Mouse (Mus musculus): ENCODE data around the gene Sap30bp. TPM values are rescaled to one million over a fixed set of nuclear protein-coding genes. Genes with fewer than 3 reads are reported as not detected.

The Sap30bp gene
- polyA plus RNA-seq (2015; fragmentation: Illumina TruSeq; extraction: RNeasy Lipid Tissue Mini Kit (QIAGEN cat#74804); ENCODE audit: low read depth, low replicate concordance) = 55.3 TPM

GRCm38 (mm10) chr11:115933108-115933746, at the start of gene Sap30bp, which contains the start of gene Recql5:
Gene Sap30bp (plus strand): TSS chr11:115933282.
Gene Recql5 (minus strand): TSS chr11:115933477.

GRCm38 (mm10) chr11:115899486-115900266, 33.4 kb upstream of the Sap30bp start, which contains the start of gene Smim5:
Gene Smim5 (plus strand): TSS chr11:115899966.

GRCm38 (mm10) chr11:115911632-115912376, 21.3 kb upstream of the Sap30bp start, which contains the start of gene Smim6:
Gene Smim6 (plus strand): TSS chr11:115912017.

GRCm38 (mm10) chr11:115974309-115975082, 41.4 kb downstream of the Sap30bp start, which contains the start of gene Itgb4:
Gene Itgb4 (plus strand): TSS chr11:115974709.

GRCm38 (mm10) chr11:116012262-116012947, 79.3 kb downstream of the Sap30bp start, which contains the start of gene Galk1:
Gene Galk1 (minus strand): TSS chr11:116012719.

Other genes with a start within 250 kb of the Sap30bp start
- 134 TPM for gene Grb2, start 224.7 kb upstream of the Sap30bp start, polyA plus RNA-seq (2015; fragmentation: Illumina TruSeq; extraction: RNeasy Lipid Tissue Mini Kit (QIAGEN cat#74804); ENCODE audit: low read depth, low replicate concordance)
- 27.0 TPM for gene Tmem94, start 167.8 kb upstream of the Sap30bp start, polyA plus RNA-seq (2015; fragmentation: Illumina TruSeq; extraction: RNeasy Lipid Tissue Mini Kit (QIAGEN cat#74804); ENCODE audit: low read depth, low replicate concordance)
- 13.2 TPM for gene Caskin2, start 119.6 kb upstream of the Sap30bp start, polyA plus RNA-seq (2015; fragmentation: Illumina TruSeq; extraction: RNeasy Lipid Tissue Mini Kit (QIAGEN cat#74804); ENCODE audit: low read depth, low replicate concordance)
- 10.9 TPM for gene Tsen54, start 118.6 kb upstream of the Sap30bp start, polyA plus RNA-seq (2015; fragmentation: Illumina TruSeq; extraction: RNeasy Lipid Tissue Mini Kit (QIAGEN cat#74804); ENCODE audit: low read depth, low replicate concordance)
- gene Llgl2, start 109.2 kb upstream of the Sap30bp start, polyA plus RNA-seq (2015; fragmentation: Illumina TruSeq; extraction: RNeasy Lipid Tissue Mini Kit (QIAGEN cat#74804); ENCODE audit: low read depth, low replicate concordance) = 5.6 TPM
- 0.82 TPM for gene Myo15b, start 74.9 kb upstream of the Sap30bp start, polyA plus RNA-seq (2015; fragmentation: Illumina TruSeq; extraction: RNeasy Lipid Tissue Mini Kit (QIAGEN cat#74804); ENCODE audit: low read depth, low replicate concordance)
- 0.70 TPM for gene Smim5, start 33.3 kb upstream of the Sap30bp start, polyA plus RNA-seq (2015; fragmentation: Illumina TruSeq; extraction: RNeasy Lipid Tissue Mini Kit (QIAGEN cat#74804); ENCODE audit: low read depth, low replicate concordance)
- not detected for gene Smim6, start 21.3 kb upstream of the Sap30bp start, polyA plus RNA-seq (2015; fragmentation: Illumina TruSeq; extraction: RNeasy Lipid Tissue Mini Kit (QIAGEN cat#74804); ENCODE audit: low read depth, low replicate concordance)
- gene Recql5, start 195 bp downstream of the Sap30bp start, polyA plus RNA-seq (2015; fragmentation: Illumina TruSeq; extraction: RNeasy Lipid Tissue Mini Kit (QIAGEN cat#74804); ENCODE audit: low read depth, low replicate concordance) = 19.8 TPM
- 8.7 TPM for gene Itgb4, start 41.4 kb downstream of the Sap30bp start, polyA plus RNA-seq (2015; fragmentation: Illumina TruSeq; extraction: RNeasy Lipid Tissue Mini Kit (QIAGEN cat#74804); ENCODE audit: low read depth, low replicate concordance)
- 17.0 TPM for gene Galk1, start 79.4 kb downstream of the Sap30bp start, polyA plus RNA-seq (2015; fragmentation: Illumina TruSeq; extraction: RNeasy Lipid Tissue Mini Kit (QIAGEN cat#74804); ENCODE audit: low read depth, low replicate concordance)
- gene H3f3b, start 94.7 kb downstream of the Sap30bp start, polyA plus RNA-seq (2015; fragmentation: Illumina TruSeq; extraction: RNeasy Lipid Tissue Mini Kit (QIAGEN cat#74804); ENCODE audit: low read depth, low replicate concordance) = 240 TPM
- 13.7 TPM for gene Unk, start 97.0 kb downstream of the Sap30bp start, polyA plus RNA-seq (2015; fragmentation: Illumina TruSeq; extraction: RNeasy Lipid Tissue Mini Kit (QIAGEN cat#74804); ENCODE audit: low read depth, low replicate concordance)
- 0.76 TPM for gene Unc13d, start 144.7 kb downstream of the Sap30bp start, polyA plus RNA-seq (2015; fragmentation: Illumina TruSeq; extraction: RNeasy Lipid Tissue Mini Kit (QIAGEN cat#74804); ENCODE audit: low read depth, low replicate concordance)
- 423 TPM for gene Wbp2, start 153.7 kb downstream of the Sap30bp start, polyA plus RNA-seq (2015; fragmentation: Illumina TruSeq; extraction: RNeasy Lipid Tissue Mini Kit (QIAGEN cat#74804); ENCODE audit: low read depth, low replicate concordance)
- 4.4 TPM for gene Trim47, start 193.9 kb downstream of the Sap30bp start, polyA plus RNA-seq (2015; fragmentation: Illumina TruSeq; extraction: RNeasy Lipid Tissue Mini Kit (QIAGEN cat#74804); ENCODE audit: low read depth, low replicate concordance)
- gene Trim65, start 197.8 kb downstream of the Sap30bp start, polyA plus RNA-seq (2015; fragmentation: Illumina TruSeq; extraction: RNeasy Lipid Tissue Mini Kit (QIAGEN cat#74804); ENCODE audit: low read depth, low replicate concordance) = 3.2 TPM
- gene Mrpl38, start 205.6 kb downstream of the Sap30bp start, polyA plus RNA-seq (2015; fragmentation: Illumina TruSeq; extraction: RNeasy Lipid Tissue Mini Kit (QIAGEN cat#74804); ENCODE audit: low read depth, low replicate concordance) = 64.8 TPM
- gene Fbf1, start 234.9 kb downstream of the Sap30bp start, polyA plus RNA-seq (2015; fragmentation: Illumina TruSeq; extraction: RNeasy Lipid Tissue Mini Kit (QIAGEN cat#74804); ENCODE audit: low read depth, low replicate concordance) = 37.6 TPM